Mouse (Mus musculus) large intestine, adult 2 months (tissue): ENCODE data around the gene Nedd9. TPM values are rescaled to one million over a fixed set of nuclear protein-coding genes. Genes with fewer than 3 reads are reported as not detected.

Experiments used
- DNase-seq: peaks from one replicate; pipeline ENCODE4 v3.0.0-alpha.2; 2012; ENCODE audit warnings: low read depth, low spot score
- WGBS: fragments of 180-500 bp; shearing (Covaris S2); methylation state at CpG from one replicate; pipeline ENCODE4 v1.1.7; 2018; 5-methylcytosine and 5-hydroxymethylcytosine counted together
- polyA plus RNA-seq: library from polyadenylated mRNA; depleted of rRNA; stranded (reverse); fragments of >200 nt; gene quantifications from 2 replicates; pipeline ENCODE4 v1.2.3, GENCODE M21; 2012

The Nedd9 gene
- polyA plus RNA-seq, 1 experiment, result 13.7 TPM

DNA sequence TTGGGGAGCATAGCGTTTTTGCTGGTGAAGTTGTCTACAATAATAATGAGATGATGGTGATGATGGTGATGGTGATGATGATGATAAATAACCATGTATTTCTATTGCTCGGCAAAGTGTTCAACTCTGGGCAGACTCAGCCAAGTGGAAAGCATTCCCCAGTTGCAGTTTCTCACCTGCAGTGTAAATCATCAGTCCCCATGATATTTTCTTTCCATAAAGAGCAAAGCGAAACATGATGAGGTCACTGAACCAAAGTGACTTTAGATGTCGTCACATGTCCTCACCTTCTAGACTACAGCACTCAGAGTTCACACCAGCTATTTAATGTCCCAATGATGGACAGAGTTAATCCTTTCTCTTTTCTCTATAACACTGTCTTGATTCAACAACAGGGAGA is 130.0 kb downstream of the Nedd9 start:
- DNase-seq, result no peak
- 22% methylated on average over 4 of the region's 4 CpGs for WGBS

DNA sequence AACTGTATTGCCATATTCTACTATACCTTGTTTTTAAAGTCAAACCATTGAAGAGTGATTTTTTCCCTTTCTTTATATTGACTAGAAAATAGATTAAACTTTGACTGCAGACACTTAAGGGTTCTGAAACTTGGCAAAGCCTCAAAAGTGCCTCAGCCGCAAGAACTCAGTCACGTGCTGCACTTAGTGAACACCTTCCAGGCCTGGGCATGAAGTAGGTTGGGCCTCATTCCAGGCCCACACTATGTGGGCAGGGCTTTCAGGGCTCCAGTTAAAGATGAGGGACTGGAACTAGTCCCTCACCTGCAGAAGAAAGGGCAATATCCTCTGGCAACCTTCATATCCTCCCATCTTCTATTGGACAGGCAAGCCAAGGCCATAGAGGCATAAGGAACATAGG is 131.6 kb downstream of the Nedd9 start:
- 6% methylated on average over 2 of the region's 2 CpGs for WGBS
- no peak for DNase-seq

DNA sequence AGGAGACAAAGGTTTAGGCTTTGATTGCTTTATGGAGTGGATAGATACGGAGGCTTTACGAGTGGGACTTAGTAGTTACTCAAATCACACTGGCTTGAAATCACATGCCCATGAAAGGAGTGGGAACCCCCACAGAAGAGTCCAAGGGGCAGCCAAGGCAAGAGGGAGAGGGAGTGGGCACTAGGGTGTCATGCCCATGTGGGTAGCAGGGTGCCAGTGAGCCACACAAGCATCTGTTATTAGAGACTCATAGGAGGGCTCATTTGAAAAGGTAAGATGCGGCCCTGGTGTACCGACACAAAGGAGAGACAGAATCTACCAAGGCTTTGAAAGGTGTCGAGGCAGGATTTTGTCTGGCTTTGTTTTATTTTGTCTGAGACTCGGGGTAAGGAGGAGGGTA is 132.6 kb downstream of the Nedd9 start:
- no peak for DNase-seq
- 27% methylated on average over 6 of the region's 6 CpGs for WGBS

DNA sequence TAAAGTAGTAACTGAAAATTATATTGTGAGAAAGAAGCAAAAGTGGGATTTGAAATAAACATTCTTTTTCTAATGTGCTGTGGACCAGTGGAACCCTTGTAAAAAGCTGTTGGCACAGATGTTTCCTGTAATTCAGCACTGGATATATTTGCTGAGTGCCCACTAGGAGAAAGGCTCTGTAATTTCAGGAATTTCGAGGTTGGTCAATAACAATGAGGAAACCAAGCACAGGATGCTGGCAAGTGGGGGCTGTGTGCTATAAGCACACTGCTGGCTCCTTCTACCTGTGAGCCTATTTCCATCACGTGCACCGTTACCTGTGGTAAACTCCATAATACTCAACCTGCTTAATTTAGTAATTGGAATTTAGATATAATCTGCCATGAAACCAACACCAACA is 133.5 kb downstream of the Nedd9 start:
- 34% methylated on average over 3 of the region's 3 CpGs for WGBS
- no peak for DNase-seq

DNA sequence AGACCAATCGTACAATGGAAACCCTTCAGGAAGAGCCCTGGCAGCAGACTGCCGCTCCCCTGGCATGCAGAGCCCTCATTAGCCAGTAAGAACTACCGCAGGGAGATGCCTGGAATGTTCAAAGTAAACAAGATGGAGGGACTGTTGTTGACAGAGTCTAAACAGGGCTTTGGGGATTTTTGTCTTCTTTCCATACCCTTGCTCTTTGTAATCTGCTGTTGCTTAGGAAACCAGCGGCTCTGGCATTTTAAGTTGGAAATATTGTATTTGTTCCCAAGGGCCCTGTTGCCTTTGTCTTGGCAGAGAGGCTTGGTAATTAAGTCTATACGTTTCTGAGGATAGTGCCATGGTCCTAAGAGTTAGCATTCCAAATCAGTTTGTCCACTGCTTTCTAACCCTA is 134.8 kb downstream of the Nedd9 start:
- WGBS, result 17% methylated on average over 5 of the region's 5 CpGs
- DNase-seq, result no peak

DNA sequence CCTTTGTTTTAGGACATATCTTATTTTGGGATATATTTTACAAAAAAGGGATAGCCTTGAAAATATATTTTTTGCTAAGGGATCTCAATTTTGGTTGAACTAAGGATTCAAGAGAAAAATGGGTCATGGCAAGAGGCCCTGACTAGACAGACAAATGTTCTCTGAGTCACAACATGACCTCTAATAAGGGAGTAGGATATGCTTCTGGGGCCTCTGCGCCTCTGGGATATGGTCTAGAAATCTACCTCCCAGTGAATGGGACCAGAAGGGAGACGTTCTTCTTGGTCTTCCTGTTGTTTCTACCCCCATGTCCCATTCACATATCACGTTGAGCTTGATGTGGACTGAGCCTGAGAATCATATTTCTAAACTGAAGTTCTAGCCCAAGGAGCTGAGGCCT is 136.6 kb downstream of the Nedd9 start:
- DNase-seq, result no peak
- whole genome bisulfite sequencing, result 83% methylated on average over 3 of the region's 3 CpGs

DNA sequence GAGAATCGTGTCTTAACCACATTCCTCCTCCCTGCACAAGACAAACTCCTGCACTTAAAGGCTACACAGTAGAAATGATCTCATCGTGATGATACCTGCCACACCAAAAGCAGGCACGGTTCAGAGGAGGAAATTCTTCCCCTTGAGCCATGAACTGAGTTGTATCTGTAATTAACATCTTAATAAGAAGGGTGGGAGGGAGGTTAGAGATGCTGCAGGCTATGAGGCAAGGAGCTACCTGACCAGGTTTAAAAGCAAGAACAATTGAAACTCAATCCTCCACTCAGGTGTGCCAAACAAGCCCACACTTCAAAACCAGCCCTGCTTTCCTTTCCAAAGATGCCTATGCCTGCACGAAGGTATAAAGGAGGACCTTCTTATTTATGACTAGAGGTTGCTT is 137.4 kb downstream of the Nedd9 start:
- no peak for DNase-seq
- WGBS, result 41% methylated on average over 4 of the region's 4 CpGs

DNA sequence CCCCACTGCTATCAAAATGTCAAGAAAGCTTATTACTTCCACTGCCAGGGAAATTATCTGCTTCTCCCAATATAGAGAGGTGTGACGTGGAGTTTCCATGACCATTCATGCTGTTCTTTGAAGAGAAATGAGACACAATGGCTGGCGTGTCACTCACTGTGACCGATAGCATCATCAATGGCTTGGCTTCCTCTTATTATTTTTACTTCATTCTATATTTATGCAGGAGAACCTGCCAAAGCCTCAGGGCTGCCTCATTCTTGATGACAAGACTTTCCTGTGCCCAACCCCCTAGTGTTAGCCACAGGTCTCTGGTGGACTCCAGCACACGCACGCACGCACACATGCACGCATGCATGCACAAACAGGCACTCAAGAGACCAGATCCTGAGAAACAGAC is 141.4 kb downstream of the Nedd9 start:
- DNase-seq, result no peak
- 67% methylated on average over 7 of the region's 7 CpGs for WGBS

DNA sequence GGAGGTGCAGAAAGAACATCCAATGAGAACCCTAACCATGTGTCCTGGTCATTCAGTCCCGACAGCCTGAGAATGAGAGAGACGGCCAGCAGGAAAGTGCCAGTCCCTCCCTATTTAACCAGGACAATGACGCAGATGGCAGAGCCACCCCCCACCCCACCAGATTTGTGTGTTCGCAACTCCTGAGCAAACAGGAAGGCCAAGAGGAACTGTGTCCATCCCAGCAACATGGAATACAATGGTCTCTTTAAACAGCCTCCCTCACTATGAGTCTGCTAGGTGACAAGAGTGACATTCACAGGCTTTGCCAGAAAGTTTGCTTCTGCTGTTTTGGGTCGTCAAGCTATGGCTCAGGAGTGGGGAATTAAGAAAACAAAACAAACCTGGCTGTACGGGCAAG is 141.9 kb downstream of the Nedd9 start:
- 26% methylated on average over 6 of the region's 6 CpGs for WGBS
- no peak for DNase-seq

DNA sequence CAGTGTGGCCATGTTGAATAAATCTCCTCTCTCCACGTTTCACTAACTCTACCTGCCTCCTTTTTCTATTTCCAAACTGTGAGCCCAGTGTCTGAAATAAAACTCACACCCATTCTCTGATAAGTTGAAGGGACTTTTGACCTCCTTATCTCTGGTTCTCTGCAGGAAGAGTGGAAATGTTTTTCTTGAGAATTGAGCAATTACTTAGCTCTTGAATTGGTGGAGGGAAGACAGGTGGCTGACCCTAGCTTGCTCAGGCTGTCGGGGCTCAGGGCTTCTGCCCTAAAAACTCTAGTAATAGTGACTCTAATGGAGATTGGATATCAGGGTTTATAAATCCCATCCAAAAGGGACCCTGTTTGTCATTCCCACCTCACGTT is 143.3 kb downstream of the Nedd9 start:
- 39% methylated on average over 3 of the region's 3 CpGs for WGBS
- DNase-seq, result no peak

DNA sequence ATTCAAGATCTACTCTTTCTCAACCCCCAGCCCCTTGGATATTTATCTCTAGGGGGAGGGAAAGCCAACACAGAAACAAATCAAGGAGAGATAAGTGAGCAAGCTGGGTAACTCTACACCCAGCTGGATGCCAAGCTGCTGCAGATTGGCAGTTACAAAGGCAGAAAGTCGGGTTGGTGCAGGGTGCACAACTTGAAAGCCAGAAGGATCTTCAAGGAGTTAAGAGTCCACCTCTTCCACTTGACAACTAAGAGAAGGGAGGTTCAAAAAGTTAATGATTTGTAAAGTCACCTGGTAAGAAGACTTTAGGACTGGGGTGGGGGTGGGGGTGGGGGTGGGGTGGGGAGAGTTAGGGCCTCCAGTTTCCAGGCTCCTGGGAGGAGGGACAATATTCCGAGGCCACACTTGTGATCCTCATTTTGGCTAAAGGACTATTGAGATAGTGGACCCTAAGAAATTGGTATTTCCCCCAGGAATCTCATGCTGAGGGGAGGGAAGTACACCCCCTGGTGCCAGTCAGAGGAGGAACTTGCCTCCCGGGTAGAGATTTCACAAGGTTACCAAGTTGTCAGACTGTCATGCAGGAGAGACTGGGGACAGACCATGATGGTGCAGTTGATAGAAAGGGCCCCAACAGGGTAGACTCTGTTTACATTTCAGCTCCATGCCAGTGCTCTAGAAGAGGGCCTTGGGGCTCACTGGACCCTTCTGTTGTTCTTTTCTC is 143.8 kb downstream of the Nedd9 start:
- no peak for DNase-seq

DNA sequence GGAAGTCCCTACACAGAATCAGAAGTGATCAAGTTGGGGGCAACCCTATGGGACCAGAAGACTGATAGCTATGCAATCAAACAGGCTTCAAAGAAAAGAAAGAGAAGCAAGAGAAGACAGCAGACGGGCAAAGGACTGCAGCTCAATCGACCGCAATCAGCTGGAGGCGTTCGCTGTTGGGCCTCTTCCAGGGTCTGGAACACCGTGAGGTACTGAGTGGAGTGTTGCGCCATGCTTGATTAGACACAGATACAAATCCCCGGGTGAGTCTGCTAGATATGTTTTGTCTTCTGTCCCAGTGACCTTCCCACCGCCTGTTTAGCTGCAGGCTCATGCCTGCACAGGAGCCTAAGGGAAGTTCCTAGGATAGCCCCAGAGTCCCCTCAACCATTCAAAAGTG is 145.7 kb downstream of the Nedd9 start:
- DNase-seq, result no peak
- WGBS, result 77% methylated on average over 9 of the region's 9 CpGs

More for the DNA sequence above, 143.8 kb downstream of the Nedd9 start:
- 34% methylated on average over 3 of the region's 3 CpGs for WGBS

DNA sequence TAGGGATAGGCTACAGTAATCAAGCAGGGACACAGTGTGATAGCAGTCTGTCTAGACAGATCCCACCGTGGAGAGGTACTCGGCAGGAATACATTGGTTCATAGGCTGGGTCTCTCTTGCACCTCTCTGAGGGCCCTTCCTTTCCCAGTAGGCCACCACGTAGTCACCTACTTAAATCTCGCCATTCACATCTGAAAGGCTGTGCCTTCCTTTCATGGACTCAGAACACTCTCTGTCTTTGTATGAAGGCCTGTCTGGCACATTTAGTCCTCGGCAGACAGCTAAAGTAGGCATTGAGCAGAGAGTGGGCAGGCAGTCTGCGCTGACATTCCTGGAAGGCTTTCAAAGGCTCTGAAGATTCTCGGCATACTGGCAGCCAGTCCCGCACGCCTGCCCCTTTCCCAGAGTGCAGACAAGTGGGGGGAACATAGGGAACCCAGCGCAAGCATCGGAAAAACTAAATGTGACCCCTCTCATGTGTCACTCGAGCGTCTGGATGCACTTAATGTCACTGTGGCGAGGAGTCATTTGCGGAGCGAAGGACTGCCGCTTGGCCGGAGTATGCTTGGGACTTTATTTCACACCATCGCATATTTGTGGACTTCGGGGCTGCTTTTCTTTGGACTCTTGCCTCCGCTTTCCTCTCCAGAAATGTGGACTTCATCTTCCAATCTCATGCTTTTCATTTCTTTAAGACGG is 147.4 kb downstream of the Nedd9 start:
- 65% methylated on average over 22 of the region's 22 CpGs for WGBS
- DNase-seq, result no peak

DNA sequence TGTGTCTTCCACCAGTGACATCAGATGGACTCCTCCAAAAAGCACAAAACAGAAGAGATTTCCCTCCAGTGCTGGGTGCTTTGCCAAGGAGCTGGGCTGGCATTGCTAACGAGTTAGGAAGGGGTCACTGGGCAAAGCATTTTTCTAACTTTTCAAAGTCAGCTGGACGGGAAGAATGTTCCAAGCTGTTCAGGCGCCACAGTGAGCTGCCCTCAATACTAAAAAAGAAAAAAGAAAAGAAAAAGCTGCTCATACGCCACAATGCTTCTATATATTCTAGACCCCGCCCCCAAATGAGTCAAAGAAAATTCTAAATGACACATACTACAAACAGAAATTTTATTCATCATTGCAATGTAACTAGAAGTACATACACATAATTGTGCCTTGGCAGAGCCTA is 148.0 kb downstream of the Nedd9 start:
- no peak for DNase-seq
- 40% methylated on average over 5 of the region's 5 CpGs for WGBS

DNA sequence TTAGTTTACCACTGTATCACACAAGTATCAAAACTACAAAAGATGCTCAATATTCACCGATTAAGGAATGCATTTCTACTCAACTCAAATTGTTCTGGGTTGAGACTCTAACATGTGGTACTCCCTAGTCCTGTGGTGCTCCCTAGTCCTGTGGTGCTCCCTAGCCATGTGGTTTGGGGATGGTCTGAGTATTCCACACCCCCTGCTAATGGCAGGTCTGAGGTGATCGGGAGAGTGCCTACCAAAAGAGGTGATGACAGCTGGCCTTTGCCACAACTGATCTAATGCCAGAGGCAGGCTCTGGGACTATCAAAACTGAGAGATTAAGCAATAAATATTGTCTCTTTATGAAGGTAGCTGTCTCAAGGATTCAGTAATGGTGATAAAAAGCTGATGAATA is 149.8 kb downstream of the Nedd9 start:
- DNase-seq, result no peak
- 88% methylated on average over 2 of the region's 2 CpGs for WGBS

DNA sequence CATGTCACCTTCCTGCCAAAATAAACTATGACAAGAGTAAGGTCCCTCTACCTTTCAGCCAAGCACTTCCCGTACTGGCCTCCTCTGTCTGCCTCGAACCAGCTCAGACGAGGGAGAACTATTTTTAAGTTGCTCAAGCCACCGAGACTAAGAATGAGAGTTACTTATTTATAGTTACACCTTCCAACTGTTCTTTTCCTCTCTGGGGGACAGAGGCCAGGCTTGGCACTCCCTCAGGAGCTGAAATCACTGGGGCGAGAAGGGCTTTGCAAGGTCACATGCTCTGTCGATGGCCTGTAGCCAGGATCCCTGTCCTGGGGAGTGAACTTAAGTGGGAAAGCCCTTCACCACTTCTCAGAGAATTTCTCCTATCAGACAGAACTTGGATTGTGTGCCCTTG is 150.9 kb downstream of the Nedd9 start:
- 9% methylated on average over 6 of the region's 6 CpGs for WGBS
- DNase-seq, result no peak

DNA sequence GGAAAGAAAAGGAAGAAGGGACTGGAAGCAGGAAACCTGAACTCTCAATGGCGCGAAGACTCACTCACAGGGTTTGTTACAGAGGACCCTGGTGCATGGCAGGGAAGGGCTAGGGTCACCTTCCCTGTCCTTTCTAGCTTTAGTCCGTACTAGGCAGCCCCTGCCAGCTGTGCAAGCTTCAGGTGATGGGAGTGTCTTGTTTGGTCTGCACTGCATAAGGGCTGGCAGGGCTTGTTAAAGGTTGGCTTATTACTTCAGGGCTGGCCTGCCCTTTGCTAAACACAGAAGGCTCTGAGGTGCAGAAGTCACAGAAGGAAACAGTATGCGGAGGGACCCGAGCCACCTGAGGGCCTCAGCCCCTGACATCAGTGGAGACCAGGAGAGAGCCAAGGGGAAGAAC is 151.4 kb downstream of the Nedd9 start:
- 17% methylated on average over 5 of the region's 5 CpGs for WGBS
- no peak for DNase-seq

DNA sequence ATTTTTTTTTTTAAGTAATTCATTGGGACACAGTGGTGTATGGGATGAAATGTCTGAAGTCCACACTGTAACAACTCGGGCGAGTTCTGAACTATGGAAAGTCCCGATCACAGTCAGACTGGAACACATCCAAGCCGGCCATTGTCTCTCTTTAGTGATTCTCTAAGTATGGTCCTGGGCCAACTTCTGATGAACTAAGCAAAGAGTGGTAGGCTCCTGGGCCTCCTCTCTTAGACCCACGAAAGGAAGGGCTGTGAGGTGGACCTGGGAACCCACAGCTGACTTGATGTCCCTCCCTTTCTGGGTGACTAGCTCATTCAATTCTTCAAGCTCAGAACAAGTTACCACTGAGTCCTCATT is 152.5 kb downstream of the Nedd9 start:
- 15% methylated on average over 5 of the region's 5 CpGs for WGBS
- no peak for DNase-seq

DNA sequence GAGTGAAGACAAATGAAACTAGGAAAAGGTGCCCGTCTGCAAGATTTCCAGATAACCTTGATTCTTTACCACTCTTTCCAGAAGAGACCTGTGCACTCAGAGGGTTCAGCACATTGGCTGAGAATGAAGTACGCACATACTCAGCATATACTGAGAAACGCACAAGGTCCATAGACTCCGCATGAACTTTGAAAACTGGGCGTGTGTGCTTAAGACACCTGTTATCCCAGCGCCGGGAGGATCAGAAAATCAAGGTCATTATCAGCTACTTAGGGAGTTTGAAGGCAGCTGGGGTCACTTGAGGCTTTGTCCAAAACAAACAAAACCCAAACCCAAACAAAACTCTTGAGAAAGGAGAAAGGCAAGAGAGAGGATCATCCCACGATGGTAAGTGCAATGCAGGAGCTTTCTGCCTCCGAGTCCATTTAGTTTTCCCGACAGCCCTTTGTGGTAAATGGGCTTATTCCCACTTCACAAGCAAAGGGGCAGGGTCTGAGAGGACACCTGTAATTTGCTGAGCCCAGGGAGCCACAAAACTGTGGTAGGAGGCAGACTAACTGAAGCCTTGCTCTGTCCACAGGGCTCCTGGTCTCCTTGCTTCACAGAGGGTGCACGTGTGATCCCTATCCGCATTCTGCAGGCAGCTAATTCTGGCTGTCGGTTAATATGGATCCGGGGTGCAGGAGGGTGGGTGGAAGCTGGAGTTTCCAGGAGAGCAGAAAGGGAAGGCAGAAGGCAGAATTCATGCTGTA is 153.1 kb downstream of the Nedd9 start:
- 21% methylated on average over 14 of the region's 14 CpGs for WGBS
- no peak for DNase-seq

DNA sequence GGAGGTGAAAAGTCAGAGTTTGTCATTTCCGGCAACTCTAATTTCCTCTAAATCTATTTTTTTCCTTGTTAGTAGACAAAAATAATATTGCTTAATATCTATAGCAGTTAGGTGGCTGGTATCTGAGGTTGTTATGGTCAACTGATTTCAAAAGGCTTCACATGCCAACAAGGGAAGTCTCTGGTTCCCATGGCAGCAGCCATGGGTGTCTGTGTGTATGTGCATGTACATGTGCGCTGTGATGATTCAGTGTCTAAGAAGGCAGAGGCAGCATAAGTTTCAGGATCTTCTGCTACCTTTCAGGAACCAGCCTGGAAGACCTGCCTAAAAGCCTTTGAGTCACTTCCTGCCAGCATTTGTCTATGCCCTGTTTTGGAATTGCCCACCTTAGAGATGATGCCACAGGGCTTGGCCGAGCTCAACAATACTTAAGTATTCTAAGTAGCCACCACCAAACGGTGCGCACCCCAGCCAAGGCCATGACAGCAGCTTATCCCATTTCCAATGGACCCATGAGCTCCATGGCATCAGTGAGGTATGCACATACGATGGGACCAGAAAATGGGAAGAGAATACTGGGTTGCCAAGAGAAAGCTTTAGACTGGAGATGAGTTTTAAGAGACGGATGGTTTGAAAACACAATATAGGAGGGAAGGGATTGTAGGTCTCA is 155.4 kb downstream of the Nedd9 start:
- DNase-seq, result no peak
- WGBS, result 85% methylated on average over 7 of the region's 7 CpGs
